Mouse (Mus musculus) heart, adult 8-10 months (tissue): Measurements from ENCODE around the gene Wdpcp. TPM values are rescaled to one million over a fixed set of nuclear protein-coding genes. Genes with fewer than 3 reads are reported as not detected.

Source experiments
- DNase-seq: peaks from one replicate; pipeline ENCODE4 v3.0.0; 2022; ENCODE audit warnings: low spot score
- total RNA-seq, 4 experiments: library from RNA; stranded (reverse); gene quantifications; 2 replicates each; pipeline ENCODE4 v1.2.4; 2022

The Wdpcp gene
- total RNA-seq, 4 experiments from 2014 or later, result 3.1 to 5.1 (median 3.8) TPM

DNA sequence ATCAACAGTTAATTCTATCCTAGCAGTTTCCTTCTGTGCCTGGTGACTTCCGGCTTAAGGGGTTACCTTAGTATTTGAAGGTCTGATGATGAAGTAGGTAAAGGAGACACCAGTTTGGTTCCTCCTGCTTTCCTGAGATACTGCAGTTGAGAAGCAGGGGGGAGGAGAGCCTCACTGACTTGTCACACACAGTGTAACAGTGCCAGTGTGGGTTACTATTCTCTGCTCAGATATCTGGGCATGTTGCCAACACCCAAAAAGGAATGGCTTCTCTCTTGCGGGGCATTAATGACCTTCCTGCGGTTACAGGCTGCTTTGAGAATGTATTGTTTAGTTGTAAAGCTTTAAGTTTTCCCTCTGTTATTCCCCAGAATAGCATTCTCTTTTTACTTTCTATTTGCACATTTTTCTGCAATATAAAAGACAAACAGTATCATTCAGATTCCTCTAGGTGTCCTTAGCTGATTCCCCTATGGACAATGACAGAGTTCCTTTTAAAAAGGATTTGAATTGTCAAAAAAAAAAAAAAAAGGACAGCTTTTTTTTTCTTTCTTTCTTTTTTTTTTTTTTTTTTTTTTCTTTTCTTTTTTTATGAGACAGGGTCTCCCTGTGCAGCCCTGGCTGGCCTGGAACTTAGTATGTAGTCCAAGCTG lies 2.5 kb upstream of the Wdpcp start:
- DNase-seq, result peak; percentile 72

DNA sequence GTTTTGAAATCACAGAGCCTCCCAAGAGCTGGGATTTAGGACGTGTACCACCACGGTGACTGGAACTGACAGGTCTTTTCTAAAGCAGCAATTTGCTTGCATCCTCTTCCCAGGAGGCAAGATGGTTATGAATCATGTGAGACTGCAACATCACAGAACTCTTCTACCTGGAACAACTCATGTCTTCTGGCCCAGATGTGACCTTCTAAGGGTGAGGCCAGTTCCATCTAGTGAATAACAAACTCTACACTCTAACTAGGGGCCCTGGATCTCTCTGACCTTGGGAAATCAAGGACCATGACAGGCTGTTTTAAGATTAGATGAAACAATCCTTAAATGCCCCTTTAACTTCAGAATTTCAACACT lies 1.9 kb upstream of the Wdpcp start:
- DNase-seq, result no peak

GRCm38 (mm10) chr11:21570973-21571372 lies 1.1 kb upstream of the Wdpcp start:
- no peak for DNase-seq

DNA sequence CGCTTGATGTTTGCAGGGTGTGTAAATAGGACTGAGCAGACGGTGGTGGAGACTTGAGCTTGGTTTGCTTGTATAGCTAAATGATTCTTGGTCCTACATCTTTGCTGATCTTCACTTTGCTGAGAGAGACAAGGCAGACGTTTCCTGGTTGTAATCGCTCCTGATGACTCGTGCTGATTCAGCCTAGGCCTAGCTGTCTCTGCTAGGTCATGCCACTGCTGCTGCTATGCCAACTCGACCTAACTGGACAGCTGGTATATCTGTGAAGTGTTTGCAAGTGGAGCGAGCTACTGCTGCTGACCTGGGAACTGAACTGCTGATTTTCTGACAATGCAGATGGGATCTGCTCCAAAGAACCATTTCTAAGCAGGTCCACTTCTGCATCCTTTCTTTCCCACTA lies 9.4 kb downstream of the Wdpcp start:
- DNase-seq, result no peak

DNA sequence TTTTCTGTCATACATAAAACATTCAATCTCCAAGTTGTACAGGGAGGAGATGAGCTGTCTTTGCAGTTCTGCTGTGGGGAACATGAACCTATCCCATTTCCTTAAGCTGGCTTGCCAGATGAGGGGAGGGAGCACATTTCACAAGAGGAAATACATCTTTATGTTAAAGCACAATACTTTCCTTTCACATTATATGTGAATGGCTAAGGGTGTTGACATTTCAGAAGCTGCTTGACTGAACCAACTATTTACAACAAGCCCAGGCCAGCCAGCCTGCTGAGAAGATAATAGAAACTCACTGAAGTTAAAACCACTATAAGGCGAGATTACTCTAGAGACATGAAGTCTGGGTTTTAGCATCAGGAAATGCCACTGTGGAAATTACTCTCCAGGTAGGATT lies 11.3 kb downstream of the Wdpcp start:
- no peak for DNase-seq

GRCm38 (mm10) chr11:21602497-21602896 lies 30.5 kb downstream of the Wdpcp start:
- no peak for DNase-seq

DNA sequence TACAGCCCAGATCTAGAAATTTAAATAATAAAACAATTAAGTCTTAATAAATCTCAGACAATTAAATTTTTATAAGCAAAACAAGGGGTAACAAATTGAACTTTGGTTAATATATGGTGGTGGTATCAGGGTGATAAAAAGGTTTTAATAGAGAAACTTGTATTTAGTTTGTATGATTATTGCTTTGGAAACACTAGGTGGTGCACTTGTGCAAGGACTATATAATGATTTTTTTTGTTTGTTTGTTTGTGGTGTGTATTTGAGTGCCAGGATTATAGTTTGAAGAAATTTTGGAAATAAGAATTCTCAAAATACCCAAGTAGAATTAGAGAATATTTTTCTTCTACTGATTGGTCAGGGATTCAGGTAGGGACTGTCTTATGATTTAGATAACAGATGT lies 43.9 kb downstream of the Wdpcp start:
- DNase-seq, result no peak

GRCm38 (mm10) chr11:21634171-21634907 lies 62.3 kb downstream of the Wdpcp start:
- DNase-seq, result no peak

- DNase-seq, result no peak
Measured at GRCm38 (mm10) chr11:21638341-21638740, 66.3 kb downstream of the Wdpcp start.

DNA sequence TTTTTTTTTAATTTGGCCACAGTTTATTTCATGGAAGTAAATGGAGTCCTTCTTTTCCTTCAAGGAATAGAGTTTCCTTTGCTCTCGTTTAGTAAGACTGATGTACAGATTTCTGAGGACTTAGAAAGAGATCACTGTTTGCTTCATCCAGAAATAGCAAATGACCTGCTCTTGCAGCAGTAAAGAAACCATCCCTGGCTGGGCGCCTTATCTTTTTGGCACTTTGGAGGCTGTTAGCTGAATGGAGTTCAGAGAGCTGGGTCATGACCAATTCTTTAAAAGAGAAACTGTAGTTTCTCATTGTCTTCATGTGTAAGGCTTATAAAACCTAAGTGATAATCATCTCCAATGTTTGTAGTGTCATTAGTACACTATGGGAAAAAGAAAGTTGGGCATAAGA lies 67.5 kb downstream of the Wdpcp start:
- DNase-seq, result peak; percentile 65

DNA sequence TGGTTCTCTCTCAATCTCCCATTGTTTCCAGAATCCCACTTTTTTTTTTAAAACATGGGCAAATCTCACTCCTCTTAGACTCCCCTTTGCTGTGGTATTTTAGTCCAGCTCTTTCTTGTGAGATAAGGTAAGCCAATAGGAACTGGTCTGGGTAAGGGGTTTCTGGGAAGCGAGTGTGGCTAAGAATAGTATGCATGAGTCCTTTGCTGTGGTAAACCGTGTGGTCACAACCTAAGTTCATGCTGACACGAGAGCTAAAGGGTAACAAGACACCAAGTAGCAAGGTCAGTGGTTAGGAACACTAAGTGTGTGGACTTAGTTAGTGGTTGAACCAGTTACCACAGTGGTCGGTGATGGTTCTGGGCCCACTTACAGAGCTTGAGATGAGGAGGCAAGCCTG lies 72.2 kb downstream of the Wdpcp start:
- no peak for DNase-seq

GRCm38 (mm10) chr11:21646136-21646535 lies 74.1 kb downstream of the Wdpcp start:
- no peak for DNase-seq

DNA sequence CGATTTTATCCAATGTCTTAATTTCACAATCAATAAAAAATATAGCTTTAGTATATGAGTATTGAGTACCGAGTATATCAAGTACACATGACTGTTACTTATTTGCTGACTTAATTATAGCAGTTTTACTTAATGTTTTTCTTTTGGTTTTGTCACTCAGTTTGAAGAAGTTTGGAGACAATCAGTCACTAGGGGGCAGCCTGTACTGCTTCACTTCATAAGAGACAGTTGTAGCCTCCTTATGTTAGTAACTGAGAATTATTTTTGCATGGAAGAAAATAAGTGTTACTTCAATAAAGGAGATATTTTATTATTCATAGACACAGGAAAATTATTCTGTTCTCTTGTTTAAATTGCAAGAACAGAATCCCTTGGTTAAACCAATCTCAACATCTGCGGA lies 87.0 kb downstream of the Wdpcp start:
- no peak for DNase-seq

DNA sequence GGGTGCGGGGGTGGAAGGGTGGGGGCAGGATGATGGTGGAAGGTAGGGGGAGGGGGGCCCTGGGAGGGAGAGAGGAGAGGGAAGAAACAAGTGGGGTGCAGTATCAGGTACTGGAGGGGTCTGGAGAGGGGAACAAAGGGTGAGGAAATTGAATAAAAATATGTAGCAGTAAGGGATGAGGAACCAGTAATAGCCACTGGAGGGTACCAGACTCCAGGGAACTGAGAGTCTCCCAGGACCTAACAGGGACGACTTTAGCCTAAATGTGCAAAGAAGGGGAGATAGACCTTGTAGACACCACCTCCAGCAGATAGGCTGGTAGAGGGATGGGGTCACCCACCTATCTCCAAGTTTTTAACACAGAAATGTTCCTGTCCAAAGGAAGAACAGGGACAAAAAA lies 105.0 kb downstream of the Wdpcp start:
- no peak for DNase-seq

GRCm38 (mm10) chr11:21688441-21688840 lies 116.4 kb downstream of the Wdpcp start:
- no peak for DNase-seq

GRCm38 (mm10) chr11:21690730-21691129 lies 118.7 kb downstream of the Wdpcp start:
- no peak for DNase-seq

- no peak for DNase-seq
Measured at GRCm38 (mm10) chr11:21694087-21694486, 122.1 kb downstream of the Wdpcp start.

DNA sequence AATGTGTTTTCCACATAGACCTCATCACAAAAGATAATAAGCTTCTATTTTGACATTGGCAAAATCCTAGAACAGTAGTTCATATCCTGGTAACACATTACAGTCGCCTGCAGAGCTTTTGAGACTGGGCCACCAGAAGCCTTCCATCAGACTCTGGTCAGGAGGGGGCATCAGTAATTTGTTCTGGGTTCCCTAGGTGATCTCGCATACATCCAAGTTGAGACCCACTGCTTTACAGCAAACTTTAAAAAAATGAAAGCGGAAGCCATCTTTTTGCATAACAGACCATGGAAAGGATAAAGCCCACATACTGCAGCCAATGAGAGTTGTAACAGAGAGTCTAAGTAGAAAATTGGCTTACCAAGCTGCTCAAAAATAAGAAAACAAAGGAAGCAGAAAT lies 125.6 kb downstream of the Wdpcp start:
- no peak for DNase-seq

DNA sequence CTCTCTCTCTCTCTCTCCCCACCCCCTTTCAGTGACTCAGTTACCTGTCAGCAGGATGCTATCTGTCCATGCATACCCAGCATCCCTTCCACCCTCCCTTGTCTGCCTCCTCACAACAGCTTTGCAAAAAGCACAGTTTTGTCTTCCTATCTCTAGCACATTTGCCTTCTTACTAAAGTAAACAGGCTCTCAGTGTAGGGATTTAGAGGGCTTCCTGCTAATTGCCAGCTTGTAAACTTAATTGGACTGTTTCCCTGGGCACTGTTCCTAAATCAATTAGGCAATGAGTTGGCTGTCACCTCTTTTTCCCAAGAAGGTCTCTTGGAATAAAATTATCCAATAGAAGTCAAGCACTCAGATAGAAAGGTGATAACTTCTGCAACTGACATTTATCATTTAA lies 141.5 kb downstream of the Wdpcp start:
- no peak for DNase-seq

DNA sequence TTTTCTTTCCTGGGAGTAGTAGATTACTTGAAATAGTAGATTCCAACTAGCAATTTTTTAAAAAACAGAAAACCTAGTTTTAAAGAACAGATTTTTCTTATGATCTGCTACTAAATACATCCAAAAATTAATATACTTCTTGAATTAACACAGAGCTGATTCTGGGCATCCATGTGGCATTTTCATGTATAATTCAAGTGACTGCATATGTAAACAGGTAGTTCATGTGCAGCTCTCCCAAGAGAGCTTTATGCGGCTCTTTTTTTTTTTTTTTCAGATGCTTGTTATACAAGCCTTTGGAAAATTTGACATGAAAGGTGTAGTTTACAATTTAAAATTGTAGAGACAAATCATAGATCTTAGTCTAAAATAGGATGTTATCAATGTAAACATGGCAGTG lies 142.0 kb downstream of the Wdpcp start:
- DNase-seq, result no peak

- no peak for DNase-seq
Measured at GRCm38 (mm10) chr11:21726329-21726728, 154.3 kb downstream of the Wdpcp start.

DNA sequence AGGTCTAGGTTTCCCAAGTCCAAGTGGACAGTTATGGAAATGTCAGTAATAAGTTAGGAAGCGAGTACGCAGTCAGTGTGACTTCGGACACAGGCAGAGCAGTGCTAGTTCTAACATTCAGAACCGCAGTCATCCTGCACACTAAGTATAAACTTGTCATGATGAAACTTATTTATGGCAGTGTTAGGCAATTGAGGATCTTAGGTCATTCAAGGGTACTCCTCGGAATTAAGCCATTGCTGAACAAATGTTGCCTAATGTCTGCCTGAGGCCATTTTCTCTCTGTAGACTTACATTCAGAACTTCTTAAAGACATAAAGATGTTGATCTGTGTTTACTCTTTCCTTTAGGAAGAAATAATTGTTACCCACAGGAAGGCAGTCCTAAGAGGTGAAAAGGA lies 157.0 kb downstream of the Wdpcp start:
- DNase-seq, result no peak

DNA sequence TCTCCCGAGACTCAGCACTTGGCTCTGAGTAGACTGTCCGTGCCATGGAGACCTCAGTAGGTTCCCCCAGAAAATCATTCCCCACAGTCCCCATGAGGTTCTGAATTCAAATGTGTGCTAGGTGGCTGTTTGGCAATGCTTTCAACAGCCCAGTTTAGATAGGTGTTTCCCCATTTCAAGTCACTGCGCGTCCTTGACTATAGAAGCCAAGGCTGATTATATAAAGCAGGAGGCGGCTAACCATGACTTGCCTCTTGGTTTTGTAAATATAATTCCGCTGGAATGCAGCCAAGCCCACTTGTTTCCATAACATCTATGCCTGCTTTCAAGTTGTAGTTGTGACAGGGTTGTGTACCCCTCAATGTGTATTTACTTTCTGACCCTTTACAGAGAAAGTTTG lies 157.9 kb downstream of the Wdpcp start:
- DNase-seq, result no peak

GRCm38 (mm10) chr11:21735272-21735671 lies 163.2 kb downstream of the Wdpcp start:
- no peak for DNase-seq
